Mouse (Mus musculus) midbrain, postnatal 0 days (tissue): ENCODE data around the gene Arl6ip4. TPM values are rescaled to one million over a fixed set of nuclear protein-coding genes. Genes with fewer than 3 reads are reported as not detected.

Source experiments
- ATAC-seq: fragments of 200-750 bp; cut with Nextera tagmentation; 2 replicates; pipeline ENCODE4 v1.8.0; 2017; ENCODE audit warnings: moderate number of reproducible peaks, mild to moderate bottlenecking, moderate TSS enrichment, moderate library complexity; ENCODE audit not compliant: low FRiP score
- DNase-seq: peaks from one replicate; pipeline ENCODE4 v3.0.0-alpha.2; 2015; ENCODE audit warnings: low spot score
- H3K27ac ChIP-seq: fragments of 300-500 bp; sonication (generic); 2 replicates; pipeline ENCODE4 v1.5.1; 2014; ENCODE audit warnings: low read depth, mild to moderate bottlenecking, low read length, mixed read lengths
- H3K27me3 ChIP-seq: fragments of 300-500 bp; sonication (generic); 2 replicates; pipeline ENCODE4 v1.6.1; 2014; ENCODE audit warnings: low read length, control low read depth, mixed read lengths; ENCODE audit not compliant: insufficient read depth
- H3K36me3 ChIP-seq: fragments of 300-500 bp; sonication (generic); 2 replicates; pipeline ENCODE4 v1.6.1; 2014; ENCODE audit warnings: low read length, control low read depth, mixed read lengths; ENCODE audit not compliant: insufficient read depth
- H3K4me1 ChIP-seq: fragments of 300-500 bp; sonication (generic); 2 replicates; pipeline ENCODE4 v1.6.1; 2014; ENCODE audit warnings: mild to moderate bottlenecking, control low read depth, antibody characterized with exemption, low read length, mixed read lengths; ENCODE audit not compliant: insufficient read depth
- H3K4me2 ChIP-seq: fragments of 300-500 bp; sonication (generic); 2 replicates; pipeline ENCODE4 v1.6.1; 2014; ENCODE audit warnings: low read depth, mild to moderate bottlenecking, low read length, mixed read lengths; ENCODE audit not compliant: poor library complexity, severe bottlenecking
- H3K4me3 ChIP-seq: fragments of 300-500 bp; sonication (generic); 2 replicates; pipeline ENCODE4 v1.5.1; 2014; ENCODE audit warnings: low read depth, mild to moderate bottlenecking, low read length, moderate library complexity
- H3K9ac ChIP-seq: fragments of 300-500 bp; sonication (generic); replicated peaks from 2 replicates; pipeline ENCODE4 v1.6.1; 2014; ENCODE audit warnings: mild to moderate bottlenecking, low read length, moderate library complexity, mixed read lengths; ENCODE audit not compliant: poor library complexity, severe bottlenecking
- H3K9me3 ChIP-seq: fragments of 300-500 bp; sonication (generic); 2 replicates; pipeline ENCODE4 v1.6.1; 2016; ENCODE audit warnings: low read length, control low read depth
- CTCF ChIP-seq: IDR thresholded peaks from 2 replicates; pipeline ENCODE4 v1.5.1; 2016; ENCODE audit warnings: antibody characterized with exemption, mild to moderate bottlenecking
- WGBS: fragments of 180-500 bp; shearing (Covaris S2); extraction: QIAGEN DNeasy Blood & Tissue Kit; methylation state at CpG from one replicate; pipeline ENCODE4 v1.1.7; 2014; 5-methylcytosine and 5-hydroxymethylcytosine counted together
- polyA plus RNA-seq: library from polyadenylated mRNA; unstranded; fragments of >200 nt; fragmentation: Nextera tagmentation; extraction: Ambion mirVana; gene quantifications from 2 replicates; pipeline ENCODE4 v1.2.1, GENCODE M21; 2015
- total RNA-seq: library from RNA; depleted of rRNA; stranded (reverse); fragments of >200 nt; gene quantifications from 2 replicates; pipeline ENCODE4 v1.2.3, GENCODE M21; 2014

The Arl6ip4 gene
- total and polyA plus RNA-seq, 2 experiments from 2014 or later = 40.8 to 120 TPM

DNA sequence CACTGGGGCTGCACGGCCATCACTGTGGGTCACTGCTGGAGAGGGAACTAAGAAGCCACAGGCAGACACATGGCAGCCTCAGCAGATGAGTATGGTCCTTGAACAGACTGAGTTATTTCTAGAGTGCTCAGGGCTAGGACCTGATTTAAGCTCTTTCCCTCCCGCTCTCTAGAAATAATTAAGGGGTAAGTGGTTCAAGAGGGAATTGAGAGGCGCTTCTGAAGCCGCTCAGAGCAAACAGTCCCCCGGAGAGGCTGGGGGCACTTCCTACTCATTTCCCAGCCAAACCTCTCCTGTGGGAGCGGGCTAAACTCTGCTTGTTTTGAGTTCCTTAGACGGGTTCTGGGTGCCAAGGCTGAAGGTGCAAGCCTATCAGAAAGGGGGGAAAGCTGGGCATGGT lies 35.0 kb downstream of the Arl6ip4 start:
- Histone ChIP-seq H3K4me2 (no peak overlapping the region), H3K9me3 (no peaks in the 10 kb centered on the region), H3K36me3 (peaks cover 26% of the 10 kb centered on the region), H3K27ac (no peak overlapping the region), H3K4me1 (no peaks in the 10 kb centered on the region), H3K9ac (no peak overlapping the region), H3K27me3 (no peaks in the 10 kb centered on the region), H3K4me3 (no peak overlapping the region)
- no peak for TF ChIP-seq CTCF
- ATAC-seq = no peak
- WGBS = 80% methylated on average over 7 of the region's 7 CpGs
- DNase-seq = no peak

DNA sequence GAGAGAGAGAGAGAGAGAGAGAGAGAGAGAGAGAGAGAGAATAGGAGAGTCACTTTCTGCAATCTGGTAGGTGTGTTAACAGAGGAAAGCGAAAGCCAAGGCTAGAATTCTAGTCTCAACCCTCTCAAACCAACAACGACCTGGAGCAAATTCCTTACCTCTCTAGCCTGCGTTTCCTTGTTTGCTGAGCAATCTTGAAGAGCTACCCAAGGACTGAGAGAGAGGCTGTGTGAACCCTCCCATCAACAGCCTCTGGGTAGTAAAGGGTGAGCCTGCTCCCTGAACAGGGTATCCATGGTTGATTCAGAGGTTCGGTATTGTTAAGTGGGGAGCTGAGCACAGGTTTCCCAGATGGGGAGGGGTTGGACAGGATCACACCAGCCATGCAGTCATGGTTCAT lies 36.8 kb downstream of the Arl6ip4 start:
- TF ChIP-seq CTCF = no peak
- no peak overlapping the region for H3K4me3 ChIP-seq
- no peak overlapping the region for H3K4me2 ChIP-seq
- ATAC-seq = no peak
- WGBS = 91% methylated on average over 4 of the region's 4 CpGs
- no peak overlapping the region for H3K9ac ChIP-seq
- H3K27ac ChIP-seq = no peak overlapping the region
- peaks cover 26% of the 10 kb centered on the region for H3K36me3 ChIP-seq
- H3K9me3 ChIP-seq = no peaks in the 10 kb centered on the region
- no peaks in the 10 kb centered on the region for H3K4me1 ChIP-seq
- no peaks in the 10 kb centered on the region for H3K27me3 ChIP-seq
- no peak for DNase-seq

DNA sequence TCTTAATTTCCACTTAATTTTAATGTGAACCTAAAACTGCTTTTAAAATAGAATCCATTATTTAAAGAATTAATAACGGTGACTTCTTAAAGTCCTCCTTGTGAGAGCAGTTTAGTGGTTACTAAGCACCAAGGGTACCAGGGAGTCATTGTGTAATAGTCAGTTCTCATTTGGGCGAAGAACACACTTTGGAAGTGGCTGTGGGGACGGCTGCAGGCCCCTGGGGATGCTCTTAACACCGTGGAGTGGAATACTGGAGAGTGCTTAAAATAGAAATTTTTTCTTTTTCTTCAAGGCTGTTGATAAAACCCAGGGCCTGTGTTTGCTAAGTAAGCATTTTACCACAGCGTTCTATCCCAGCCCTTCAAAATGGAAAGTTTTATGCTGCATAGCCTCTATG lies 40.1 kb downstream of the Arl6ip4 start:
- no peak for ATAC-seq
- Histone ChIP-seq H3K4me3 (no peak overlapping the region), H3K36me3 (peaks cover 17% of the 10 kb centered on the region)

DNA sequence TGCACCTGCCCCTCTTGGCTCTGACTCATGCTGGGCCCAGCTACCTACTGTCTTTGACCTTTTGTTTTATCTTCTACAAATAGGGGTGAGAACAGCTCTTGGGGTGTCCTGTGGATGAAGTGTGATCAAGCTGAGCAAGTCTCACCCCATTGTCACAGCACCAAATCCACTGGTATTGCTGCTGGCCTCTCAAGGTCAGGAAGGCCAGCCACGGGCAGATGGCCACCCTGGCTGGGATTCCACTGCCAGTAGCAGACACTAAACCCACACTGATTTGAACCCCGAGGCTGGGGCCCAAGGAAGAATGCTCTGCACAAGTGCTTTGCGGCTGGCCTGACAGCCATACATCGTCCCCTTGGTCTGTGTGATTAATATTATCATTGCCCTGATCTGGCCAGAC lies 42.4 kb downstream of the Arl6ip4 start:
- no peak for DNase-seq
- Histone ChIP-seq H3K4me2 (no peak overlapping the region), H3K36me3 (no peaks in the 10 kb centered on the region), H3K27ac (no peak overlapping the region), H3K4me1 (peaks cover 4% of the 10 kb centered on the region; the same call in 1 of the 2 replicates), H3K27me3 (no peaks in the 10 kb centered on the region), H3K9ac (no peak overlapping the region), H3K4me3 (no peak overlapping the region), H3K9me3 (no peaks in the 10 kb centered on the region)
- ATAC-seq = no peak
- 73% methylated on average over 4 of the region's 4 CpGs for WGBS
- TF ChIP-seq CTCF = no peak

More for the DNA sequence above, 40.1 kb downstream of the Arl6ip4 start:
- 64% methylated on average over 5 of the region's 5 CpGs for WGBS
- Histone ChIP-seq H3K4me2 (no peak overlapping the region), H3K27ac (no peak overlapping the region), H3K27me3 (no peaks in the 10 kb centered on the region), H3K9me3 (no peaks in the 10 kb centered on the region), H3K4me1 (no peaks in the 10 kb centered on the region), H3K9ac (no peak overlapping the region)
- TF ChIP-seq CTCF = no peak
- no peak for DNase-seq

DNA sequence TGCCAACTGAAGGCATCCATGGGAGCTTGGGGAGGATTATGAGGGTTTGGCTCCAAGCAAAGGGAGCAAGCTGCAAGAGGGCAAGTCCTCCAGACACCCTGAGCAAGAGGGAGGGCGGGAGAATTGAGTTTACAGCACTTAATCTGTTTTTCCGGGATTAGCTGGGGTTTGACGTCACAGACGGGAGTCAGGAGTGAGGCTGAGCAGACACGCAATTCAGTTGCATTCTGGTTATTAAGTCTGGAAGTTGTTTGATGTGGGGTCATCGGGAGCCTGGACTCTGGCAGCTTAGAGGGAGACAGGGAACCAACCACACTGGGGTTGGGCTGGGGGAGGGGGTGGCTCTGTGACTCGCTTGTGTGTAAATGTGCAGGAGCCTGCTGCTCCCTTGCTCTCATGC lies 43.6 kb downstream of the Arl6ip4 start:
- H3K4me3 ChIP-seq = no peak overlapping the region
- H3K4me1 ChIP-seq = peaks cover 4% of the 10 kb centered on the region; the same call in 1 of the 2 replicates
- H3K4me2 ChIP-seq = no peak overlapping the region
- 17% methylated on average over 7 of the region's 7 CpGs for WGBS
- ATAC-seq = no peak
- no peaks in the 10 kb centered on the region for H3K9me3 ChIP-seq
- no peak overlapping the region for H3K9ac ChIP-seq
- H3K27ac ChIP-seq = no peak overlapping the region
- H3K36me3 ChIP-seq = no peaks in the 10 kb centered on the region
- no peak for TF ChIP-seq CTCF
- no peaks in the 10 kb centered on the region for H3K27me3 ChIP-seq
- no peak for DNase-seq

DNA sequence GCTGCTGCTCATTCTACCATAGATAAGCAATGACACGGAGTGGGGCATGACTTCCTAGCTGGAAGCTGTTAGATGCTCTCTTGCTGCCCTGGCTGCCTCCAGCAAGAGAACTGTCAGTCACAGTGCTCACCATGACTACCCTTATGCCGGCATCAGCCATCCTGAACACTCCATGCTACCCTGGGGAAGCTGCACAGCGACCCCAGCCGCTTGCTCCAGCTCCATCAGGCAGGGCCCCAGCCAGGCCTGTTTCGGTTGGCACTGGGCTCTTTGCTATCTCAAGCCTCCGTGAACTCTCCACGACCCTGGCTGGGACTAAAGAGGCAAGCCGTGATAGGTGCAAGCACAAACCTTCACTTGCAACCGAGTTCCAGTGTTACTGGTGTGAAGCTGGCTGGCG lies 45.9 kb downstream of the Arl6ip4 start:
- Histone ChIP-seq H3K27ac (peak overlapping the region; percentile 0; the same call in 1 of the 2 replicates), H3K27me3 (no peaks in the 10 kb centered on the region), H3K9me3 (no peaks in the 10 kb centered on the region), H3K4me2 (no peak overlapping the region), H3K4me3 (no peak overlapping the region), H3K36me3 (no peaks in the 10 kb centered on the region), H3K4me1 (peaks cover 12% of the 10 kb centered on the region), H3K9ac (no peak overlapping the region)
- peak; percentile 11; the same call in 1 of the 2 replicates for TF ChIP-seq CTCF
- DNase-seq (peak; percentile 71), ATAC-seq (0 out of 2 replicates have a peak, but pooled peaks have one; percentile 29)
- WGBS = 44% methylated on average over 10 of the region's 10 CpGs
